Mouse (Mus musculus): ENCODE data around the gene Hic1.

DNA sequence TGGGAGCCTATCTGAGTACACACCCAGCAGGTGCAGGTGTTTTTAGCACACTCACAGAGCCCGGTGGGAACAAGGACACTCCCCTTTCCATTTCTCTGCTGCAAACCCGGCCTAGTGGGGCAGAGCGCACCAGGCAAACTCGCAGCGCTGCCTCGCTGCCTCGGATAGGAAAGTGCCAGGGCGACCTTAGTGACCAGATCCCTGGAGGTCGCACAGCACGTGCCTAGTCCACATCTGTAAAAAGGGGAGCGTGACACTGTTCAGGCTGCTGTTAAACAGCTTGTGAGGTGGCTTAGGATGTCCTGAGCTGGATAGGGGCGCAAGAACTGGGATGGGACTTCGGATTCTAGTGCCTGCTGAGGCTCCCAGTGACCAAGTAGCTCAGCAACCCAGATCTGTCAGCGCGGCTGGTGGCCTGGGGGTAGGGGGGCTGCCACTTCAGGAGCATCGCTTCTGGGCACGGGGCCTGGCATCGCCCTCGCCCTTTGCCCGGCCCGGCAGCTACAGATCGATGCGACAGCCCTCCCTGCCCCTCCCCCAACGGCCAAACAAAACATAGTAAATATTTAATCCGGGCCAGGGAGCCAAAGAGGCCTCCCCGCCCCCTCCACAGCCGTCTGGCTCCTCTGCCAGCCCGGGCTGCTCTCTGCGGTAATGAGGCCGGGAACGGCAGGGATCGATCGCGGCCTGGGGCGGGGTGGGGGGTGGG, 44.2 kb upstream of the Hic1 start:
- TF ChIP-seq CTCF (IDR thresholded peaks at IDR 0.05; ENCODE audit: insufficient read depth, low read depth, low read length): no peak
- TF ChIP-seq POLR2A (IDR thresholded peaks at IDR 0.05; ENCODE audit: insufficient read depth, low read depth, low read length): no peak

Measured in olfactory bulb, adult 2 months (tissue).